Mouse (Mus musculus): ENCODE results near the gene Olfr575. TPM values are rescaled to one million over a fixed set of nuclear protein-coding genes. Genes with fewer than 3 reads are reported as not detected.

The Olfr575 gene
- not detected for polyA plus RNA-seq (2014; fragmentation: Illumina TruSeq; extraction: RNeasy Lipid Tissue Mini Kit (QIAGEN cat#74804); ENCODE audit: low read depth, low replicate concordance)

GRCm38 (mm10) chr7:102958593-102958992 lies at the start of gene Olfr575:
Gene Olfr575, minus strand, starts transcription at chr7:102958775.

GRCm38 (mm10) chr7:102989224-102989623 lies 30.6 kb upstream of the Olfr575 start, which contains the start of gene Olfr578:
Gene Olfr578, minus strand, starts transcription at chr7:102989324.

GRCm38 (mm10) chr7:102975843-102976242 lies 17.3 kb upstream of the Olfr575 start, which contains the start of gene Olfr577:
Gene Olfr577, minus strand, starts transcription at chr7:102975943.

GRCm38 (mm10) chr7:102962360-102962759 lies 3.8 kb upstream of the Olfr575 start, which contains the start of gene Olfr576:
Gene Olfr576, plus strand, starts transcription at chr7:102962660.

GRCm38 (mm10) chr7:102948167-102948566 lies 10.4 kb downstream of the Olfr575 start, which contains the start of gene Olfr574:
Gene Olfr574, plus strand, starts transcription at chr7:102948467.

GRCm38 (mm10) chr7:102942475-102942874 lies 16.1 kb downstream of the Olfr575 start, which contains the start of gene Olfr573-ps1:
Gene Olfr573-ps1, minus strand, starts transcription at chr7:102942575.

GRCm38 (mm10) chr7:102924109-102924508 lies 34.5 kb downstream of the Olfr575 start, which contains the start of gene Olfr572:
Gene Olfr572, plus strand, starts transcription at chr7:102924409.

GRCm38 (mm10) chr7:102917032-102917875 lies 41.3 kb downstream of the Olfr575 start, which contains the start of gene Olfr571:
Gene Olfr571, minus strand, starts transcription at chr7:102917536.

Other genes starting within 250 kb of the Olfr575 start
- gene Olfr33, start 239.7 kb downstream of the Olfr575 start, polyA plus RNA-seq (2014; fragmentation: Illumina TruSeq; extraction: RNeasy Lipid Tissue Mini Kit (QIAGEN cat#74804); ENCODE audit: low read depth, low replicate concordance), result not detected
- not detected for gene Olfr559, start 231.3 kb downstream of the Olfr575 start, polyA plus RNA-seq (2014; fragmentation: Illumina TruSeq; extraction: RNeasy Lipid Tissue Mini Kit (QIAGEN cat#74804); ENCODE audit: low read depth, low replicate concordance)
- gene Olfr560, start 199.4 kb downstream of the Olfr575 start, polyA plus RNA-seq (2014; fragmentation: Illumina TruSeq; extraction: RNeasy Lipid Tissue Mini Kit (QIAGEN cat#74804); ENCODE audit: low read depth, low replicate concordance), result not detected
- 0.52 TPM for gene Olfr78, start 199.3 kb downstream of the Olfr575 start, polyA plus RNA-seq (2014; fragmentation: Illumina TruSeq; extraction: RNeasy Lipid Tissue Mini Kit (QIAGEN cat#74804); ENCODE audit: low read depth, low replicate concordance)
- not detected for gene Olfr561, start 187.6 kb downstream of the Olfr575 start, polyA plus RNA-seq (2014; fragmentation: Illumina TruSeq; extraction: RNeasy Lipid Tissue Mini Kit (QIAGEN cat#74804); ENCODE audit: low read depth, low replicate concordance)
- not detected for gene Olfr564, start 155.3 kb downstream of the Olfr575 start, polyA plus RNA-seq (2014; fragmentation: Illumina TruSeq; extraction: RNeasy Lipid Tissue Mini Kit (QIAGEN cat#74804); ENCODE audit: low read depth, low replicate concordance)
- gene Olfr566, start 100.0 kb downstream of the Olfr575 start, polyA plus RNA-seq (2014; fragmentation: Illumina TruSeq; extraction: RNeasy Lipid Tissue Mini Kit (QIAGEN cat#74804); ENCODE audit: low read depth, low replicate concordance), result not detected
- gene Olfr568, start 81.7 kb downstream of the Olfr575 start, polyA plus RNA-seq (2014; fragmentation: Illumina TruSeq; extraction: RNeasy Lipid Tissue Mini Kit (QIAGEN cat#74804); ENCODE audit: low read depth, low replicate concordance), result not detected
- not detected for gene Olfr569, start 67.9 kb downstream of the Olfr575 start, polyA plus RNA-seq (2014; fragmentation: Illumina TruSeq; extraction: RNeasy Lipid Tissue Mini Kit (QIAGEN cat#74804); ENCODE audit: low read depth, low replicate concordance)
- gene Olfr570, start 64.2 kb downstream of the Olfr575 start, polyA plus RNA-seq (2014; fragmentation: Illumina TruSeq; extraction: RNeasy Lipid Tissue Mini Kit (QIAGEN cat#74804); ENCODE audit: low read depth, low replicate concordance), result not detected
- gene Olfr571, start 41.2 kb downstream of the Olfr575 start, polyA plus RNA-seq (2014; fragmentation: Illumina TruSeq; extraction: RNeasy Lipid Tissue Mini Kit (QIAGEN cat#74804); ENCODE audit: low read depth, low replicate concordance), result not detected
- gene Olfr572, start 34.4 kb downstream of the Olfr575 start, polyA plus RNA-seq (2014; fragmentation: Illumina TruSeq; extraction: RNeasy Lipid Tissue Mini Kit (QIAGEN cat#74804); ENCODE audit: low read depth, low replicate concordance), result not detected
- not detected for gene Olfr573-ps1, start 16.2 kb downstream of the Olfr575 start, polyA plus RNA-seq (2014; fragmentation: Illumina TruSeq; extraction: RNeasy Lipid Tissue Mini Kit (QIAGEN cat#74804); ENCODE audit: low read depth, low replicate concordance)
- not detected for gene Olfr574, start 10.3 kb downstream of the Olfr575 start, polyA plus RNA-seq (2014; fragmentation: Illumina TruSeq; extraction: RNeasy Lipid Tissue Mini Kit (QIAGEN cat#74804); ENCODE audit: low read depth, low replicate concordance)
- not detected for gene Olfr576, start 3.9 kb upstream of the Olfr575 start, polyA plus RNA-seq (2014; fragmentation: Illumina TruSeq; extraction: RNeasy Lipid Tissue Mini Kit (QIAGEN cat#74804); ENCODE audit: low read depth, low replicate concordance)
- gene Olfr577, start 17.2 kb upstream of the Olfr575 start, polyA plus RNA-seq (2014; fragmentation: Illumina TruSeq; extraction: RNeasy Lipid Tissue Mini Kit (QIAGEN cat#74804); ENCODE audit: low read depth, low replicate concordance), result not detected
- gene Olfr578, start 30.5 kb upstream of the Olfr575 start, polyA plus RNA-seq (2014; fragmentation: Illumina TruSeq; extraction: RNeasy Lipid Tissue Mini Kit (QIAGEN cat#74804); ENCODE audit: low read depth, low replicate concordance), result not detected
- gene Olfr582, start 79.2 kb upstream of the Olfr575 start, polyA plus RNA-seq (2014; fragmentation: Illumina TruSeq; extraction: RNeasy Lipid Tissue Mini Kit (QIAGEN cat#74804); ENCODE audit: low read depth, low replicate concordance), result not detected
- not detected for gene Olfr583, start 92.5 kb upstream of the Olfr575 start, polyA plus RNA-seq (2014; fragmentation: Illumina TruSeq; extraction: RNeasy Lipid Tissue Mini Kit (QIAGEN cat#74804); ENCODE audit: low read depth, low replicate concordance)
- gene Olfr584, start 123.1 kb upstream of the Olfr575 start, polyA plus RNA-seq (2014; fragmentation: Illumina TruSeq; extraction: RNeasy Lipid Tissue Mini Kit (QIAGEN cat#74804); ENCODE audit: low read depth, low replicate concordance), result not detected
- gene Olfr585, start 138.9 kb upstream of the Olfr575 start, polyA plus RNA-seq (2014; fragmentation: Illumina TruSeq; extraction: RNeasy Lipid Tissue Mini Kit (QIAGEN cat#74804); ENCODE audit: low read depth, low replicate concordance), result not detected
- gene Olfr586, start 166.9 kb upstream of the Olfr575 start, polyA plus RNA-seq (2014; fragmentation: Illumina TruSeq; extraction: RNeasy Lipid Tissue Mini Kit (QIAGEN cat#74804); ENCODE audit: low read depth, low replicate concordance), result not detected
- gene Olfr588-ps1, start 182.1 kb upstream of the Olfr575 start, polyA plus RNA-seq (2014; fragmentation: Illumina TruSeq; extraction: RNeasy Lipid Tissue Mini Kit (QIAGEN cat#74804); ENCODE audit: low read depth, low replicate concordance), result not detected
- not detected for gene Olfr589, start 197.6 kb upstream of the Olfr575 start, polyA plus RNA-seq (2014; fragmentation: Illumina TruSeq; extraction: RNeasy Lipid Tissue Mini Kit (QIAGEN cat#74804); ENCODE audit: low read depth, low replicate concordance)
- gene Olfr591, start 219.6 kb upstream of the Olfr575 start, polyA plus RNA-seq (2014; fragmentation: Illumina TruSeq; extraction: RNeasy Lipid Tissue Mini Kit (QIAGEN cat#74804); ENCODE audit: low read depth, low replicate concordance), result not detected
- not detected for gene Olfr592, start 226.0 kb upstream of the Olfr575 start, polyA plus RNA-seq (2014; fragmentation: Illumina TruSeq; extraction: RNeasy Lipid Tissue Mini Kit (QIAGEN cat#74804); ENCODE audit: low read depth, low replicate concordance)